Mouse (Mus musculus) thymus, adult 2 months (tissue): Measurements from ENCODE around the gene Pde4d.

ENCODE experiments used
- CTCF ChIP-seq: fragments of 200-500 bp; IDR thresholded peaks from 2 replicates; pipeline ENCODE4 v1.5.1; 2012; ENCODE audit warnings: mild to moderate bottlenecking, control low read depth, low read length, moderate library complexity, borderline replicate concordance; ENCODE audit not compliant: control insufficient read depth, poor library complexity, insufficient read depth; ENCODE audit errors: extremely low read depth
- POLR2A ChIP-seq: fragments of 200-500 bp; IDR thresholded peaks from 2 replicates; pipeline ENCODE4 v1.6.1; 2012; ENCODE audit warnings: mild to moderate bottlenecking, low read length, control low read depth, moderate library complexity; ENCODE audit not compliant: control insufficient read depth, poor library complexity, insufficient read depth; ENCODE audit errors: extremely low read depth

DNA sequence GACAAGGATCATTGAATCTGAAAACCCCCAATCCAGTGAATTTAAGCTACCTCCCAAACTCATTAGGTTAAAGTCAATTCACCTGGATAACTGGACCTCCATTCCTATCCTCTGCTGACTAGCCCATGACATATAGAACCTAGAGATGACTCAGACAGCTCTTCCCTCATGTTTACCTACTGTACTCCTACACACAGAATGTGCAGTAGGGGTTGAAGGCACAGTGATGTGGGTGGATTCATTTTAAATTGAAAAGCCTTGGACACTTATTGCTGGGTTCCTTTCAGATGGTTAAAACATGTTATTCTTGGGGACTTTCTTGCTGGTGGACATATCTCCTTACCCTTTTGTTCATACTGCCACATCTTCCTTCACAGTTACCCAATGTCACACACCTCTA is 1296.7 kb downstream of the Pde4d start:
- TF ChIP-seq CTCF, result no peak
- no peak for TF ChIP-seq POLR2A
